In the genomic region with DNA sequence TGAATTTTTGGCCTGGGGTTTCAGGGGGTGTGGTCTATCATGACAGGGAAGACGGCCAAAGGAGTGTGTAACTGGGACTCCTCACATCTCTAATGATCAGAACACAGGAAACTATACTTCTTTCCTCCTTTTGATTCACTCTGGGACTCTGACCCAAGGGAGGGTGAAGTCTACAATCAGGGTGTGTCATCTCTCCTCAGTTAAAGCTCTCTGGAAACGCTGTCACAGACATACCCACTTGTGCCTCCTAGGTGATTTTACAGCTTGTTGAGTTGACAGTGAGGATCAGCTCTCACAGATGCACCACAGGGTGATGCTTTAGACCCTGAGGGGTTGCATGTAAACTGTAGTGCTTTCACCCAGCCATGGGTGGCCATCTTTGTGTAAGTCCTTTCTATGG, we compare ENCODE assay signal across 28 mouse cellular contexts.
"Had no signal": no experiment of that assay in that cellular context is flagged by ENCODE, and none has a peak within 500 bp of the region (broad histone marks: within the 10 kb centered on the region; RNA-seq: fewer than 3 reads in every experiment).

No protein-coding gene starts in this region.

- H3K27me3 ChIP-seq: embryonic facial prominence, embryonic 12.5 days; embryonic facial prominence, embryonic 13.5 days; embryonic facial prominence, embryonic 15.5 days; forebrain, embryonic 12.5 days; forebrain, embryonic 13.5 days; forebrain, embryonic 15.5 days had no signal

- H3K4me2 ChIP-seq: embryonic facial prominence, embryonic 12.5 days; embryonic facial prominence, embryonic 13.5 days; embryonic facial prominence, embryonic 15.5 days; forebrain, embryonic 12.5 days; forebrain, embryonic 13.5 days; forebrain, embryonic 15.5 days had no signal

- H3K4me1 ChIP-seq: embryonic facial prominence, embryonic 12.5 days; forebrain, embryonic 10.5 days had no signal

- H3K27ac ChIP-seq: embryonic facial prominence, embryonic 10.5 days; embryonic facial prominence, embryonic 12.5 days; embryonic facial prominence, embryonic 13.5 days; embryonic facial prominence, embryonic 15.5 days; forebrain, embryonic 10.5 days; forebrain, embryonic 12.5 days; forebrain, embryonic 13.5 days; forebrain, embryonic 15.5 days; gastrocnemius, adult 2 months had no signal

- H3K4me3 ChIP-seq: embryonic facial prominence, embryonic 10.5 days; embryonic facial prominence, embryonic 12.5 days; embryonic facial prominence, embryonic 13.5 days; embryonic facial prominence, embryonic 15.5 days; erythroblast, embryonic 14.5 days; forebrain, embryonic 10.5 days; forebrain, embryonic 12.5 days; forebrain, embryonic 13.5 days; forebrain, embryonic 15.5 days; gastrocnemius, adult 2 months had no signal

- H3K36me3 ChIP-seq: embryonic facial prominence, embryonic 10.5 days; embryonic facial prominence, embryonic 12.5 days; embryonic facial prominence, embryonic 13.5 days; embryonic facial prominence, embryonic 15.5 days; forebrain, embryonic 10.5 days; forebrain, embryonic 12.5 days; forebrain, embryonic 15.5 days had no signal

- DNase-seq: cerebellum, adult 18-20 months; cerebellum, adult 2 months; cerebellum, adult 8-10 months; cerebellum, adult 9-10 months; cerebellum, adult 9-11 months; cerebellum, postnatal 10 days; cerebellum, postnatal 14 days; cerebellum, postnatal 25 days; cerebellum, postnatal 36 days; embryo, embryonic 11 days; forebrain, postnatal 0 days; gastrocnemius, adult 2 months; gastrocnemius, postnatal 10 days; gastrocnemius, postnatal 14 days; gastrocnemius, postnatal 25 days; gastrocnemius, postnatal 36 days; heart, adult 18-20 months had no signal

- H3K9ac ChIP-seq: embryonic facial prominence, embryonic 12.5 days; embryonic facial prominence, embryonic 13.5 days; embryonic facial prominence, embryonic 15.5 days; forebrain, embryonic 12.5 days; forebrain, embryonic 13.5 days; forebrain, embryonic 15.5 days; forebrain, postnatal 0 days had no signal

- H3K9me3 ChIP-seq: embryonic facial prominence, embryonic 10.5 days; embryonic facial prominence, embryonic 12.5 days; embryonic facial prominence, embryonic 13.5 days; embryonic facial prominence, embryonic 15.5 days; forebrain, embryonic 10.5 days; forebrain, embryonic 12.5 days; forebrain, embryonic 13.5 days; forebrain, embryonic 15.5 days had no signal

- ATAC-seq: forebrain, embryonic 13.5 days; forebrain, embryonic 14.5 days; forebrain, embryonic 15.5 days; forebrain, embryonic 16.5 days; forebrain, postnatal 0 days had no signal
